1 mouse cellular context compared by ENCODE assay signal in the genomic region with DNA sequence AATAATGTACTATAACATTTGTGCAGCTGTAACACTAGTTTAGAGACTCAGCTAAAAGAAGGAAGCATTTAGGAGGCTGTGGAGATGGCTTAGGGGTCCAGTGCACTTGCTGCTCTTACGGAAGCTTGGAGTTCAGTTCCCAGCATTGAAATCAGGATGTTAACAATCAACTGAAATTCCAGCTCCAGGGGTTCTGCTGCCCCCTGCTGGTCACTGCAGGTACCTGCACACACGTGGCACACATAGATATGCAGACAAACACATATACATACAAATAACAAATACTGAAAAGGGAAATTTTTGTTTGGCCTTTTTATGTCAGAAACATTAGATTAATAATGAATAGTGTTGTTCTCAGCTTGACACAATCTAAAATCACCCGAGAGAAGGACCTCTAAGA.
TF ChIP-seq lines count a peak whose summit lies in the region.

No protein-coding gene starts in this region.

TF ChIP-seq in MEL, 35 proteins besides CTCF, POLR2A, EP300 and RAD21 (continued from another document):
- TF ChIP-seq MYC (IDR thresholded peaks at IDR 0.05; ENCODE audit: low read depth, low read length) (no peak), POLR2AphosphoS2 (IDR thresholded peaks at IDR 0.05; ENCODE audit: low read length) (no peak), ZMIZ1 (IDR thresholded peaks at IDR 0.05; ENCODE audit: low read depth, low read length) (no peak), GABPA (IDR thresholded peaks at IDR 0.05; ENCODE audit: low read depth, low read length) (no peak), SIN3A (IDR thresholded peaks at IDR 0.05; ENCODE audit: low read length) (no peak), NELFE (IDR thresholded peaks at IDR 0.05; ENCODE audit: low read depth, low read length) (no peak), MAX (IDR thresholded peaks at IDR 0.05; ENCODE audit: low read length) (no peak), USF2 (IDR thresholded peaks at IDR 0.05; ENCODE audit: borderline replicate concordance in 1 of 2, insufficient read depth in 1 of 2, low read depth in 1 of 2, low read length in 2 of 2) (no peak), GATA1 (IDR thresholded peaks at IDR 0.05; ENCODE audit: low read depth, low read length) (no peak), ZNF384 (IDR thresholded peaks at IDR 0.05; ENCODE audit: low read depth, low read length) (no peak), USF1 (IDR thresholded peaks at IDR 0.05; ENCODE audit: low read depth, low read length) (no peak), UBTF (IDR thresholded peaks at IDR 0.05; ENCODE audit: borderline replicate concordance, insufficient read depth, low read depth, low read length) (no peak), MXI1 (IDR thresholded peaks at IDR 0.05; ENCODE audit: low read depth, low read length) (no peak)
